Mouse (Mus musculus): ENCODE measurements at regions not wholly inside any gene's neighbourhood (a gene's known extent, or its start where the extent isn't known, plus 50 kb on each side); places are given as distances from the start of the nearest gene placed in this dataset.

DNA sequence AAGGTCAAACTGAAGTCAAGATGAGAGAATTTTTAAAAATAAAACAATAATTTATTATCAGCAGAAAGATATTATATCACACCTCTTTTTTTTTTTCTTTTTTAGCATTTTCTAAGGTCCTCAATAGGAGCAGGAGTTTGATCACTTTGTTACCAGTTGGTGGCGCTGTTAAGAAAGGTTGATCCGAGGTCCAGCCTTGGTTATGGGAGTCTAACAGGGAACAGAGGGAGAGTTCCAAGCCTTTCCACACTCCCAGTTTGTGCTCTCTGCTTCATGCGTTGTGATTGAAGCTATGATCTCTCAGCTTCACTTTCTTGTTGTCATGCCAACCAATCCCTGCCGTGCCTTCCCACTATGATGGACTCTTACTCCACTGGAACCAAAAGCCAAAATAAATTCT, 83.8 kb downstream of the Fam174a start:
- Histone ChIP-seq H3K4me3 (ENCODE audit: low read depth, low read length) (no peak overlapping the region), H3K4me2 (replicated peaks; ENCODE audit: low read depth) (no peak overlapping the region), H3K27me3 (replicated peaks; ENCODE audit: control insufficient read depth, insufficient read depth, low read length) (no peaks in the 10 kb centered on the region), H3K4me1 (replicated peaks; ENCODE audit: control insufficient read depth, insufficient read depth, low read length) (no peaks in the 10 kb centered on the region), H3K27ac (ENCODE audit: low read depth, low read length) (no peak overlapping the region), H3K36me3 (ENCODE audit: control insufficient read depth, insufficient read depth) (no peaks in the 10 kb centered on the region), H3K9ac (ENCODE audit: low read depth, low read length) (no peak overlapping the region), H3K9me3 (ENCODE audit: control insufficient read depth) (no peaks in the 10 kb centered on the region)
- no peak for ATAC-seq
- 52% methylated on average over 4 of the region's 4 CpGs for WGBS
- peak; percentile 35 for TF ChIP-seq CTCF (IDR thresholded peaks at IDR 0.05; ENCODE audit: low read depth)

DNA sequence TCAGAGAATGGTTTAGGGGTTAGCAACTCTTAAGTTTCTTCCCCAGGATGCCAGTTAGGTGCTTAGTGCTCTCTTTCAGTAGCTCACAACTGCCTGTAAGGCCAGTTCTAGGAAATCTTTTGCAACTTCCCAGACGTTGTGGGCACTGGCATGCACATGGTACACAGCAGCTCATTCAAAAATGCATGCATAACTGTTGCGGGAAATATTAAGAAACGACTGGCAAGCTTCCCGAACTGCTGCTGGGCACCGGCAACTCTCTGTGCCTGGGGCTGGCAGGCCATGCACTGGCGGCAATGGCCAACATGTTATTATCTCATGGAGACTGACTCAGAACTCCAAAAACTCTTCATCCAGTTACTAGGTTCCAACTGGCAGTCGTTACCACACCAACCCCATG, 86.3 kb downstream of the Fam174a start:
- H3K27me3 ChIP-seq (replicated peaks; ENCODE audit: control insufficient read depth, insufficient read depth, low read length) = no peaks in the 10 kb centered on the region
- no peak overlapping the region for H3K4me3 ChIP-seq (ENCODE audit: low read depth, low read length)
- no peak overlapping the region for H3K27ac ChIP-seq (ENCODE audit: low read depth, low read length)

DNA sequence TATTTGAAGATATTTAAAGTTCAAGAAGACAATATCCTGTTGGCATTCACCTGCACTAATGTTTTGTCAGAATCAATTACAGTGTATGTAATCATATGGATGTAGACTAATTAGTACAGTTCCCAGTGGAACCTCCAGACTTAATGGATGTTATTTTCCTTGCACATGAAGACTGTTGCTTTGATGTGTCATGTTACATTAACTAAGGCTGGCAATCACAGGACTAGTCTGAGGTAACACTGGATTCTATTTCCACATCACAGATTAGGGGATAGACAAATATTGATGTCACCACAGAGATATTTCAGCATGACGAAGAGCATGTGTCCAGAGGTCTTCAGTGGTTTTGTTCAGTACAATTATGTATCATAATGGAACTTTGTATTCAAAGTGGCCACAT, 108.8 kb downstream of the Fam174a start:
- Histone ChIP-seq H3K27ac (ENCODE audit: low read depth, low read length) (no peak overlapping the region), H3K4me1 (replicated peaks; ENCODE audit: control insufficient read depth, insufficient read depth, low read length) (no peaks in the 10 kb centered on the region), H3K9ac (ENCODE audit: low read depth, low read length) (no peak overlapping the region), H3K36me3 (ENCODE audit: control insufficient read depth, insufficient read depth) (no peaks in the 10 kb centered on the region), H3K27me3 (replicated peaks; ENCODE audit: control insufficient read depth, insufficient read depth, low read length) (no peaks in the 10 kb centered on the region), H3K4me2 (replicated peaks; ENCODE audit: low read depth) (no peak overlapping the region), H3K9me3 (ENCODE audit: control insufficient read depth) (no peaks in the 10 kb centered on the region), H3K4me3 (ENCODE audit: low read depth, low read length) (no peak overlapping the region)
- WGBS = 78% methylated on average over 1 of the region's 1 CpGs
- TF ChIP-seq CTCF (IDR thresholded peaks at IDR 0.05; ENCODE audit: low read depth) = no peak
- ATAC-seq = no peak

More for the DNA sequence above, 86.3 kb downstream of the Fam174a start:
- Histone ChIP-seq H3K36me3 (ENCODE audit: control insufficient read depth, insufficient read depth) (no peaks in the 10 kb centered on the region), H3K9me3 (ENCODE audit: control insufficient read depth) (no peaks in the 10 kb centered on the region), H3K4me1 (replicated peaks; ENCODE audit: control insufficient read depth, insufficient read depth, low read length) (no peaks in the 10 kb centered on the region), H3K4me2 (replicated peaks; ENCODE audit: low read depth) (no peak overlapping the region), H3K9ac (ENCODE audit: low read depth, low read length) (no peak overlapping the region)
- TF ChIP-seq CTCF (IDR thresholded peaks at IDR 0.05; ENCODE audit: low read depth) = no peak
- no peak for ATAC-seq
- 85% methylated on average over 7 of the region's 7 CpGs for WGBS

DNA sequence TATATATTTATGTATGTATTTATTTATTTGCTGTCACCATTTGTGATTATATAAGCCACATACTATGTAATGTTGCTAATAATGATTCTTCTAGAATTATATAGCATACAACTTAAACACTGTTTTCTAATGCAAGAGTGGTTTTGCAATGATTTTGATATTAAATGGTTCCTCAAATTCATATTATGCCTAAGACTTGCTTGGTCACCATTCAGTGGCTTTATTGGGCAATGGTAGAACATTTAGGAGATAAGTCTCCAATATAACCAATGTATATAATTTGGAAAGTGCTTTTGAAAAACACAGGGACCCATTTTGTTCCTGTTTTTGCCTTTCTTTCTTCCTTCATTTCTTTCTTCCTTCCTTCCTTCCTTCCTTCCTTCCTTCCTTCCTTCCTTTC, 112.0 kb downstream of the Fam174a start:
- Histone ChIP-seq H3K9ac (ENCODE audit: low read depth, low read length) (no peak overlapping the region), H3K4me2 (replicated peaks; ENCODE audit: low read depth) (no peak overlapping the region), H3K36me3 (ENCODE audit: control insufficient read depth, insufficient read depth) (no peaks in the 10 kb centered on the region), H3K9me3 (ENCODE audit: control insufficient read depth) (no peaks in the 10 kb centered on the region), H3K4me3 (ENCODE audit: low read depth, low read length) (no peak overlapping the region), H3K27me3 (replicated peaks; ENCODE audit: control insufficient read depth, insufficient read depth, low read length) (no peaks in the 10 kb centered on the region), H3K4me1 (replicated peaks; ENCODE audit: control insufficient read depth, insufficient read depth, low read length) (no peaks in the 10 kb centered on the region), H3K27ac (ENCODE audit: low read depth, low read length) (no peak overlapping the region)
- no peak for ATAC-seq
- no peak for TF ChIP-seq CTCF (IDR thresholded peaks at IDR 0.05; ENCODE audit: low read depth)

DNA sequence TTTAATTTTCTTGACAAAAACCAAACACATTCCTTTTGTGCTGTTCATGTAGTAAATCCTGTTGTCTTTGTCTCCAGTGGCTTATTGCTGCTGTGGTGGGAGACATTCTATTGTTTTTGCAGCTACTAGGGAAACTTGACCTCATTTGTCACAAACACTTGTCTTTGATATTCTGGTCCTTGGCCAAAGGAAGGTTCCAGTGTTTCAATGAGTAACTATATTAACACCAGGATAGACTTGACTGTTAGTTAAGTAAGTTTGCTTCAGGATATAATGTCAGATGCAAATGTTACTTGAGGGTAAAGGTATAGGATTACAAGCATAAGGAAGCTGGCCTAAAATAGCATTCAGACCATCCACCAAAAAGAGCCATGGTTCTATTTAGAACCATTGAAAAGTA, 123.7 kb downstream of the Fam174a start:
- Histone ChIP-seq H3K9me3 (ENCODE audit: control insufficient read depth) (no peaks in the 10 kb centered on the region), H3K4me1 (replicated peaks; ENCODE audit: control insufficient read depth, insufficient read depth, low read length) (no peaks in the 10 kb centered on the region)
- TF ChIP-seq CTCF (IDR thresholded peaks at IDR 0.05; ENCODE audit: low read depth) = no peak

DNA sequence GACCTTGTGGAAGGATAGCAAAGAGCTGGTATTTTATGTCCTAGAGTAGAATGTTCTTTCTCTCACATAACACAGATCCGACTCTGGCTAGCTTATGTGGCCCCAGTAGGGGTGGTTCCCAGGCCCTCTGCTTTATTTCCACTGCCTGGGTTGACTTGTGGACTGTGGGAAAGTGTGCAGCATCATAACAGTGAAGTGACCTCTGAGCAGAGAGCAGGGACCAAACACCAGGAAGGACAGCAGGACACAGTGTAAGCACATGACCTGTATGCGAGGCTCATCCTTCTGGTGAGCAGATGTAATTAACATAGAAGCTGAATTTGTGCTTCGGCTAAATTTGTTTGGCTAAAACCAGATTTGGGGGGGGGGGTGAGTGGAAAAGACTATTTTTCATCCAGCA, 132.1 kb downstream of the Fam174a start:
- Histone ChIP-seq H3K9me3 (ENCODE audit: control insufficient read depth) (no peaks in the 10 kb centered on the region), H3K4me3 (ENCODE audit: low read depth, low read length) (no peak overlapping the region), H3K9ac (ENCODE audit: low read depth, low read length) (no peak overlapping the region), H3K4me1 (replicated peaks; ENCODE audit: control insufficient read depth, insufficient read depth, low read length) (no peaks in the 10 kb centered on the region), H3K27ac (ENCODE audit: low read depth, low read length) (no peak overlapping the region), H3K36me3 (ENCODE audit: control insufficient read depth, insufficient read depth) (no peaks in the 10 kb centered on the region), H3K4me2 (replicated peaks; ENCODE audit: low read depth) (no peak overlapping the region), H3K27me3 (replicated peaks; ENCODE audit: control insufficient read depth, insufficient read depth, low read length) (no peaks in the 10 kb centered on the region)
- WGBS = 69% methylated on average over 3 of the region's 3 CpGs
- TF ChIP-seq CTCF (IDR thresholded peaks at IDR 0.05; ENCODE audit: low read depth) = no peak
- ATAC-seq = no peak

More for the DNA sequence above, 123.7 kb downstream of the Fam174a start:
- H3K27ac ChIP-seq (ENCODE audit: low read depth, low read length) = no peak overlapping the region
- H3K4me3 ChIP-seq (ENCODE audit: low read depth, low read length) = no peak overlapping the region
- H3K4me2 ChIP-seq (replicated peaks; ENCODE audit: low read depth) = no peak overlapping the region
- no peak for ATAC-seq
- no peaks in the 10 kb centered on the region for H3K36me3 ChIP-seq (ENCODE audit: control insufficient read depth, insufficient read depth)
- H3K27me3 ChIP-seq (replicated peaks; ENCODE audit: control insufficient read depth, insufficient read depth, low read length) = no peaks in the 10 kb centered on the region
- no peak overlapping the region for H3K9ac ChIP-seq (ENCODE audit: low read depth, low read length)

DNA sequence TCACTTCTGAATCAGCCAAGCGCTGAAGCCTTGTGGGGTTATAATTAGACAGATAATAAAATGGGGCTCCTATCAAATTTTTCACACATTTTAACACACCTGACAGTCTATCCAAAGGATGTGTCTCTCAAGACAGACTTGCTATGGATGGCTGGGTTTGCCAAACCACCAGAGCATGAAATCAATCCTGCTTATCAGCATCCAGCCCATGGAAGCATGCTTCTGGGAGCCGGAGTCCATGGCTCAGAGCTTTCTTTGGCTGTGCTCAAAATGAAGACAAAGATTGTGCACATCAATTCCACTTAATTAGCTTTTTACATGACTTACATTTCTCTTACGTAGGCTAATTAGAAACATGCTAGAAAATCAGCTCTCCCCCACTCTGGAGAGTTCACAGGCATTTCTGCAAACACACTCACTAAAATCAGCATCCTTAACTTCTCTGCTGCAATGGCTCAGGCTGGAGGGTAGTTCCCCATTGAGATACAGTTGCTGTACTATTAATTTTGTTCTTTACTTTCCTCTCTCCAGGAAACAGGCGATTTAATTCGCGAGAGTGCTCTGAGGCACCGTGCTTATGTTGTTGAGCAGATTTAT, 135.6 kb downstream of the Fam174a start:
- ATAC-seq = no peak
- Histone ChIP-seq H3K9me3 (ENCODE audit: control insufficient read depth) (no peaks in the 10 kb centered on the region), H3K4me1 (replicated peaks; ENCODE audit: control insufficient read depth, insufficient read depth, low read length) (no peaks in the 10 kb centered on the region), H3K4me3 (ENCODE audit: low read depth, low read length) (no peak overlapping the region), H3K4me2 (replicated peaks; ENCODE audit: low read depth) (no peak overlapping the region), H3K27ac (ENCODE audit: low read depth, low read length) (no peak overlapping the region), H3K36me3 (ENCODE audit: control insufficient read depth, insufficient read depth) (no peaks in the 10 kb centered on the region), H3K27me3 (replicated peaks; ENCODE audit: control insufficient read depth, insufficient read depth, low read length) (no peaks in the 10 kb centered on the region), H3K9ac (ENCODE audit: low read depth, low read length) (no peak overlapping the region)
- WGBS = 73% methylated on average over 7 of the region's 7 CpGs
- no peak for TF ChIP-seq CTCF (IDR thresholded peaks at IDR 0.05; ENCODE audit: low read depth)
